In genomic region chr8:120543416-120544055, GRCm38 (mm10) we compare ENCODE assay signal across 7 mouse cellular contexts. TPM values are rescaled to one million over a fixed set of nuclear protein-coding genes. Genes with fewer than 3 reads are reported as not detected.
DNase-seq lines count a peak whose midpoint lies in the region; ATAC-seq and TF ChIP-seq lines count a peak whose summit lies in the region.

No protein-coding gene starts in this region.

- H3K4me1 ChIP-seq in neural tube, embryonic 11.5 days (ENCODE audit: control insufficient read depth, insufficient read depth, low read length) = peaks cover 67% of the 10 kb centered on the region
- peaks cover 34% of the 10 kb centered on the region for H3K4me1 ChIP-seq in midbrain, postnatal 0 days (ENCODE audit: insufficient read depth, low read length)

- no peaks in the 10 kb centered on the region for H3K9me3 ChIP-seq in neural tube, embryonic 11.5 days (ENCODE audit: control insufficient read depth, low read length)
- no peaks in the 10 kb centered on the region for H3K9me3 ChIP-seq in midbrain, postnatal 0 days (ENCODE audit: low read length)

- no peak overlapping the region for H3K4me3 ChIP-seq in neural tube, embryonic 11.5 days (ENCODE audit: low read depth, low read length)
- no peak overlapping the region for H3K4me3 ChIP-seq in midbrain, postnatal 0 days (ENCODE audit: low read depth, low read length)

- no peak overlapping the region for H3K9ac ChIP-seq in neural tube, embryonic 11.5 days (ENCODE audit: low read length)
- H3K9ac ChIP-seq in midbrain, postnatal 0 days (replicated peaks; ENCODE audit: low read length, poor library complexity, severe bottlenecking) = no peak overlapping the region

- 0 out of 2 replicates have a peak overlapping the region, but pooled peaks have one; percentile 14 for H3K4me2 ChIP-seq in neural tube, embryonic 11.5 days (ENCODE audit: low read depth)
- no peak overlapping the region for H3K4me2 ChIP-seq in midbrain, postnatal 0 days (ENCODE audit: low read depth, low read length, poor library complexity, severe bottlenecking)

- ATAC-seq in neural tube, embryonic 11.5 days (ENCODE audit: insufficient read depth, low FRiP score, low TSS enrichment) = no peak
- ATAC-seq in midbrain, postnatal 0 days (ENCODE audit: low FRiP score) = no peak

- DNase-seq in neural tube, embryonic 11.5 days (ENCODE audit: low spot score) = no peak
- DNase-seq in neural tube, embryonic 10.5 days (ENCODE audit: extremely low spot score, low spot score) = no peak
- peak; percentile 74 for DNase-seq in gastrocnemius, postnatal 25 days
- peak; percentile 97 for DNase-seq in kidney, adult 9 months
- DNase-seq in midbrain, postnatal 0 days (ENCODE audit: low spot score) = peak; percentile 52
- no peak for DNase-seq in left cerebral cortex, adult 18-20 months (ENCODE audit: low spot score in 2 of 2)
- DNase-seq in left cerebral cortex, postnatal 25 days (ENCODE audit: low spot score in 2 of 2) = no peak

- intact Hi-C loops in left cerebral cortex, postnatal 25 days (cut with DNase I) = no loop called here

- TF ChIP-seq CTCF in midbrain, postnatal 0 days (IDR thresholded peaks at IDR 0.05) = no peak

- H3K27me3 ChIP-seq in neural tube, embryonic 11.5 days (ENCODE audit: control insufficient read depth, insufficient read depth, low read length) = no peaks in the 10 kb centered on the region
- H3K27me3 ChIP-seq in midbrain, postnatal 0 days (ENCODE audit: insufficient read depth, low read length) = no peaks in the 10 kb centered on the region

- H3K27ac ChIP-seq in neural tube, embryonic 11.5 days (ENCODE audit: low read depth, low read length) = no peak overlapping the region; the same call in 1 of the 2 replicates
- no peak overlapping the region for H3K27ac ChIP-seq in midbrain, postnatal 0 days (ENCODE audit: low read depth, low read length)

- no peaks in the 10 kb centered on the region for H3K36me3 ChIP-seq in neural tube, embryonic 11.5 days (ENCODE audit: control insufficient read depth, insufficient read depth, low read length)
- H3K36me3 ChIP-seq in midbrain, postnatal 0 days (ENCODE audit: insufficient read depth, low read length) = no peaks in the 10 kb centered on the region

- WGBS in neural tube, embryonic 11.5 days = 74% methylated on average over 8 of the region's 8 CpGs
- WGBS in midbrain, postnatal 0 days = 57% methylated on average over 8 of the region's 8 CpGs

RNA-seq across cellular contexts. Expression of gene Gins2, which starts 45.6 kb away (rescaled TPM):
- 101 and 109 TPM in 2 replicates for polyA plus RNA-seq in neural tube, embryonic 11.5 days (2014; fragmentation: Nextera tagmentation; extraction: Ambion mirVana)
- 1 to 10 TPM; 1.0 to 1.3 TPM for total RNA-seq in gastrocnemius, postnatal 25 days (2021)
- 5.8 and 18.1 TPM in 2 replicates for total RNA-seq in midbrain, postnatal 0 days (2014; rRNA removed)
- polyA plus RNA-seq in midbrain, postnatal 0 days (2015; fragmentation: Nextera tagmentation; extraction: Ambion mirVana) = 8.4 and 11.3 TPM in 2 replicates
- total RNA-seq in left cerebral cortex, adult 18-20 months (2021) = 1 to 10 TPM; 2.1 to 2.4 TPM
- total RNA-seq in left cerebral cortex, postnatal 25 days (2021) = 1 to 10 TPM; 1.6 to 1.8 TPM

Comparison
In these comparisons a context has a peak if more than half of its experiments do, and no peak if none do; other contexts are left out.
1. DNase-seq: peak in gastrocnemius, postnatal 25 days (single experiment), kidney, adult 9 months (single experiment) and midbrain, postnatal 0 days (single experiment); none in neural tube, embryonic 11.5 days (single experiment), neural tube, embryonic 10.5 days (single experiment), left cerebral cortex, adult 18-20 months (0 of 2) and left cerebral cortex, postnatal 25 days (0 of 2).